Mouse (Mus musculus) ES-Bruce4 (cell line): Measurements from ENCODE around the gene Akap14. TPM values are rescaled to one million over a fixed set of nuclear protein-coding genes. Genes with fewer than 3 reads are reported as not detected.
A peak's percentile ranks its signal among the peaks of the same experiment; 100 is the strongest.

Experiments
- H3K27ac ChIP-seq: 2 replicates; pipeline ENCODE4 v1.5.1; 2012; ENCODE audit warnings: low read length, inconsistent platforms; ENCODE audit not compliant: insufficient read depth
- H3K27me3 ChIP-seq: 2 replicates; pipeline ENCODE4 v1.6.1; 2012; ENCODE audit warnings: mild to moderate bottlenecking, low read length, inconsistent platforms; ENCODE audit not compliant: control insufficient read depth, poor library complexity, insufficient read depth, severe bottlenecking
- H3K36me3 ChIP-seq: 2 replicates; pipeline ENCODE4 v1.6.1; 2012; ENCODE audit warnings: inconsistent platforms, mild to moderate bottlenecking, low read length, moderate library complexity; ENCODE audit not compliant: control insufficient read depth, poor library complexity, insufficient read depth, severe bottlenecking
- H3K4me1 ChIP-seq: one replicate; pipeline ENCODE4 v1.8.1; 2011; ENCODE audit warnings: low read length; ENCODE audit not compliant: control insufficient read depth, insufficient read depth
- H3K4me3 ChIP-seq: 2 replicates; pipeline ENCODE4 v1.5.1; 2011; ENCODE audit warnings: low read depth, mild to moderate bottlenecking, low read length
- H3K9ac ChIP-seq: 2 replicates; pipeline ENCODE4 v1.6.1; 2012; ENCODE audit warnings: low read depth, mild to moderate bottlenecking, inconsistent platforms; ENCODE audit not compliant: poor library complexity, severe bottlenecking
- H3K9me3 ChIP-seq: replicated peaks from 2 replicates; pipeline ENCODE4 v1.6.1; 2012; ENCODE audit warnings: mild to moderate bottlenecking, low read length, inconsistent platforms; ENCODE audit not compliant: control insufficient read depth, poor library complexity, insufficient read depth, severe bottlenecking
- CTCF ChIP-seq: IDR thresholded peaks from one replicate; pipeline ENCODE4 v1.8.1; 2011; ENCODE audit warnings: low read depth, low read length
- EP300 ChIP-seq: IDR thresholded peaks from 2 replicates; pipeline ENCODE4 v1.6.1; 2011; ENCODE audit warnings: low read depth, low read length; ENCODE audit not compliant: insufficient read depth
- POLR2A ChIP-seq: IDR thresholded peaks from one replicate; pipeline ENCODE4 v1.8.1; 2011; ENCODE audit warnings: low read length; ENCODE audit not compliant: insufficient read depth
- polyA plus RNA-seq: library from polyadenylated mRNA; stranded (reverse); fragments of >200 nt; gene quantifications from 2 replicates; pipeline ENCODE4 v1.2.4, GENCODE M21; 2011; ENCODE audit warnings: low read depth; ENCODE audit not compliant: missing spikeins, insufficient read depth, insufficient read length

Akap14 gene
- polyA plus RNA-seq, 1 experiment: not detected

- H3K9ac ChIP-seq: no peak overlapping the region
- TF ChIP-seq EP300: no peak
- TF ChIP-seq POLR2A: no peak
- H3K9me3 ChIP-seq: no peaks in the 10 kb centered on the region
- no peak overlapping the region for H3K4me3 ChIP-seq
- H3K36me3 ChIP-seq: peaks cover 2% of the 10 kb centered on the region; the same call in 1 of the 2 replicates
- no peaks in the 10 kb centered on the region for H3K4me1 ChIP-seq
- no peaks in the 10 kb centered on the region for H3K27me3 ChIP-seq
- no peak overlapping the region for H3K27ac ChIP-seq
Observed at GRCm38 (mm10) chrX:37141732-37142131, 26.9 kb downstream of the Akap14 start.

- Histone ChIP-seq H3K36me3 (no peaks in the 10 kb centered on the region; the same call in 1 of the 2 replicates), H3K27me3 (no peaks in the 10 kb centered on the region), H3K4me3 (peak within 1 kb of the TSS; percentile 100), H3K9me3 (no peaks in the 10 kb centered on the region), H3K4me1 (no peaks in the 10 kb centered on the region), H3K27ac (no peak within 1 kb of the TSS), H3K9ac (peak within 1 kb of the TSS; percentile 91)
- TF ChIP-seq POLR2A: no peak
- TF ChIP-seq EP300: no peak
- no peak for TF ChIP-seq CTCF
Observed at GRCm38 (mm10) chrX:37126671-37127358, 41.8 kb downstream of the Akap14 start, which contains the start of gene Nkap. Nkap (plus strand) TSS chrX:37126795.

GRCm38 (mm10) chrX:37125511-37125910 lies 43.1 kb downstream of the Akap14 start:
- TF ChIP-seq CTCF (no peak), EP300 (no peak), POLR2A (no peak)
- Histone ChIP-seq H3K4me1 (no peaks in the 10 kb centered on the region), H3K27ac (no peak overlapping the region), H3K27me3 (no peaks in the 10 kb centered on the region), H3K9ac (no peak overlapping the region), H3K9me3 (no peaks in the 10 kb centered on the region), H3K36me3 (no peaks in the 10 kb centered on the region), H3K4me3 (no peak overlapping the region)

- Histone ChIP-seq H3K27ac (no peak overlapping the region), H3K36me3 (no peaks in the 10 kb centered on the region), H3K9ac (no peak overlapping the region), H3K4me1 (no peaks in the 10 kb centered on the region), H3K27me3 (no peaks in the 10 kb centered on the region), H3K4me3 (no peak overlapping the region), H3K9me3 (no peaks in the 10 kb centered on the region)
- TF ChIP-seq EP300: no peak
- TF ChIP-seq POLR2A: no peak
- TF ChIP-seq CTCF: no peak
Observed at GRCm38 (mm10) chrX:37120212-37120611, 48.4 kb downstream of the Akap14 start.

DNA sequence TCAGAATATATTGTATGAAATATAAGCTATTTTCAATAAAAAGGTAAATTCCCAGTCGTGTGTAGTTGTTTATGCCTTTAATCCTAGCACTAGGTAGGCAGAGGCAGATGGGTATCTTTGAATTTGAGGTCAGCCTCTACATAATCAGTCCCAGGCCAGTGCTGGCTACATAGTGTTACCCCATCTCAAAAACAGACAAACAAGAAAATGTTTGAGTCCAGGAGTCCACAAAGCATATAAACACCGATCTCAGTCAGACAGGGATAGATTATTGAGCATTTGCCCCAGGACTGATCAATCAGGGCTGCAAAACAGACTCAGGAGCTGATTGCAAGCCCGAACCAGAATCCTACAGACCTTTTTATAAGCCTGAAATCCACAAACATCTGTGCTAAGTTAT lies 49.1 kb downstream of the Akap14 start:
- no peak overlapping the region for H3K9ac ChIP-seq
- no peaks in the 10 kb centered on the region for H3K27me3 ChIP-seq
- no peaks in the 10 kb centered on the region for H3K36me3 ChIP-seq
- H3K4me1 ChIP-seq: no peaks in the 10 kb centered on the region
- TF ChIP-seq EP300 (no peak), POLR2A (no peak), CTCF (no peak)
- no peak overlapping the region for H3K27ac ChIP-seq
- H3K4me3 ChIP-seq: no peak overlapping the region
- no peaks in the 10 kb centered on the region for H3K9me3 ChIP-seq

DNA sequence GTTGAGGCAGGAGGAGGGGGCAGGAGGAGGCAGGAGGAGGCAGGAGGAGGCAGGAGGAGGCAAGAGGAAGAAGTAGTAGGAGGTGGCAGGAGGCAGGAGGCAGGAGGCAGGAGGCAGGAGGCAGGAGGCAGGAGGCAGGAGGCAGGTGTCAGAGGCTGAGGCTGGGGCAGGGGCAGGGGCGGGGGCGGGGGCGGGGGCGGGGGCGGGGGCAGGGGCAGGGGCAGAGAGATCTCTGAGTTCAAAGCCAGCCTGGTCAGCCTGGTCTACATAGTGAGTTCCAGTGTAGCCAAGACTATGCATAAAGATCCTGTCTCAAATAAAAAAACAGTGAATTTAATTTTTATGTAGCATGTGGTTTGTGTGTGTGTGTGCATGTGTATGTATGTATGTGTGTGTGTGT lies 51.6 kb downstream of the Akap14 start:
- no peaks in the 10 kb centered on the region for H3K36me3 ChIP-seq
- no peak overlapping the region for H3K4me3 ChIP-seq
- no peak for TF ChIP-seq POLR2A
- no peak for TF ChIP-seq CTCF
- TF ChIP-seq EP300: no peak
- no peak overlapping the region for H3K9ac ChIP-seq
- H3K27ac ChIP-seq: no peak overlapping the region
- H3K9me3 ChIP-seq: no peaks in the 10 kb centered on the region
- H3K27me3 ChIP-seq: no peaks in the 10 kb centered on the region
- H3K4me1 ChIP-seq: no peaks in the 10 kb centered on the region
